Mouse (Mus musculus): ENCODE data around the gene Cox6b1. TPM values are rescaled to one million over a fixed set of nuclear protein-coding genes. Genes with fewer than 3 reads are reported as not detected.

The Cox6b1 gene
- 909 and 1,141 TPM in 2 replicates for polyA plus RNA-seq (2014; fragmentation: Nextera tagmentation; extraction: Ambion mirVana)

DNA sequence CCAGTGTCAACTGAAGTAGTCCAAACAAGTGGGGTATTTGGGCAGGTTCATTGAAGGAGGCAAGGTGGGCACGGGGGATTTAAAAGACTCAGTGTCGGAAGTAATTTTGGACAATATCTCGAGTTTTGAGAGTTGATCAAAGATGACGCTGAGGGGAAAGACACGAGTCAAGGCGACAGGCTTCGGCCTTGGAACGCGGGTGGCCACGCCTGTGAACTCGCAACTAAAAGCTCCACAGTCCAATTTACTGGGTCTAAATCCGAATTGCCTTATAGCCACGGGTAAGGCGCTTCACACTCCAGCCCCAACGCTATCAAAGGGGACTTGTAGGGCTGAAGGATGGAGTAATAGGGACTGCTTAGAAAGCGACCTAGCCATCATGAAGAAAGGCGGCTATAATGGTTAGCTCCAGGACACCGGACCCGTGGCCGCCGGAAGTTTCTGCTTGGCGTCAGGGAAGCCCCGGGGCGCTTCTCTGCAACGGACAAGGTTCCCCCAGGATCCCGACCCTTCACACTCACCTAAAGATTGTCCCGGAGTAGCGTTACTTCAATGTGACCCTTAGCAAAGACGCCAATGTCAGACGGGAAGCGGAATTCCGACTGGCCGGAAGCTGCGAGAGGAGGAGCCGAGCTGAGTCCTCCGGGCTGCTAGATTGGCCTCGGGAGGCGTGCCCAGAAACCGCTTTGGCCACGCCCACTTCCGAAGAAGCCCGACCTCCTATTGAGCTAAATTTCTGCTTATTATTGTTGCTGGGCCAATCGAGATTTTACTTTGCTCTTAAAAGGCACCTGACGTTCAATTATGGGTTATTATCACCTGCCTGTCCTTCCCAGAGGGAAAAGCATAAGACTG, at the start of gene Cox6b1:
Gene Cox6b1 (minus strand): TSS at position 622 of the 855 bp plus-strand sequence.
- Histone ChIP-seq H3K36me3 (ENCODE audit: control insufficient read depth, insufficient read depth, low read length) (peaks cover 33% of the 10 kb centered on the region), H3K4me1 (ENCODE audit: control insufficient read depth, insufficient read depth, low read length) (peaks cover 5% of the 10 kb centered on the region), H3K4me2 (ENCODE audit: low read length) (peak within 1 kb of the TSS; percentile 92), H3K4me3 (ENCODE audit: low read depth, low read length) (peak within 1 kb of the TSS; percentile 56), H3K27ac (ENCODE audit: low read depth, low read length) (no peak within 1 kb of the TSS), H3K27me3 (replicated peaks; ENCODE audit: control insufficient read depth, insufficient read depth, low read length) (peaks cover 4% of the 10 kb centered on the region; the same call in 1 of the 2 replicates), H3K9me3 (replicated peaks; ENCODE audit: control insufficient read depth, low read length) (no peaks in the 10 kb centered on the region), H3K9ac (ENCODE audit: low read length) (peak within 1 kb of the TSS; percentile 75)
- DNase-seq (ENCODE audit: low spot score) (peak; percentile 96), ATAC-seq (peak; percentile 96)
- 2% methylated on average over 44 of the region's 44 CpGs for WGBS

DNA sequence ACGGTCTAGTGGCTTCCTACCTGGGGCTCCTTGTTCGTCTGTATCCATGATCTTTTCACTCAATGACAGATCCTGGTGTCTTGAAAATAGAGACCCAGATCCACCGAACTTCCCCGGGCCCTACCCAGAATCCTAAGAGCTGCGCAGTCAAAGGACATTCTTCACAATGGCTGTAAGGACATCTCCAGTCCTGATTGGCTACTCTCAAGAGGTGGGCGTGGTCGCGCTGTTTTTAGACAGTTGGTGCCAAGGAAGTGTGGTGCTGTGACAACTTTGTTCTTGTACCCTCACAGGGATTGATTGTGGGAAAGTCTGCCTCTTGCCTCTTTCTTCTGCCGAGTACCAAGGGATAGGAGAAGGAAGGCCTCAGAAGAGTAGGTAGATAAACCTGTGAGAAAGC, 45.5 kb upstream of the Cox6b1 start, which contains the start of gene Pmis2:
Gene Pmis2 (minus strand): TSS at position 126 of the 400 bp plus-strand sequence.
- Histone ChIP-seq H3K36me3 (ENCODE audit: control insufficient read depth, insufficient read depth, low read length) (no peaks in the 10 kb centered on the region), H3K4me1 (ENCODE audit: control insufficient read depth, insufficient read depth, low read length) (no peaks in the 10 kb centered on the region), H3K9ac (ENCODE audit: low read length) (no peak within 1 kb of the TSS), H3K4me3 (ENCODE audit: low read depth, low read length) (no peak within 1 kb of the TSS), H3K4me2 (ENCODE audit: low read length) (no peak within 1 kb of the TSS), H3K9me3 (replicated peaks; ENCODE audit: control insufficient read depth, low read length) (no peaks in the 10 kb centered on the region), H3K27ac (ENCODE audit: low read depth, low read length) (no peak within 1 kb of the TSS), H3K27me3 (replicated peaks; ENCODE audit: control insufficient read depth, insufficient read depth, low read length) (no peaks in the 10 kb centered on the region)
- DNase-seq (ENCODE audit: low spot score) (no peak), ATAC-seq (no peak)
- whole genome bisulfite sequencing, result 77% methylated on average over 9 of the region's 9 CpGs

DNA sequence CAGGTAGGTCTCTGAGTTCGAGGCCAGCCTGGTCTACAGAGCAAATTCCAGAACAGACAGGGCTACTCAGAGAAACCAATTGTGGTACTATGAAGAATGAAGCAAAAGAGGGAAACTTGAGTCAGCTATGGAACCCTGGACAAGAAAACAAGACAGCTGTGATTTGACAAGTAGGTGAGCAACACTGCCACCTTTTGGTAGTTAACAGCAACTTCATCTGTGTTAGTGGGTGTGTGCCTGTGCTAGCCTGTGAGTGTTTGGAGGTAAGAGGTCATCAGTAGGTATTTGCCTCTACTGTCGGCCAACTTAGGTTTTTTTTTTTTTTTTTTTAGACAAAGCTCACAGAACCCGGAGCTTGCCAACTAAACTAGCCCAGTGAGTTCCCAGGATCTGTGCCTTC, 43.3 kb upstream of the Cox6b1 start:
- Histone ChIP-seq H3K9me3 (replicated peaks; ENCODE audit: control insufficient read depth, low read length) (no peaks in the 10 kb centered on the region), H3K4me2 (ENCODE audit: low read length) (no peak overlapping the region), H3K4me1 (ENCODE audit: control insufficient read depth, insufficient read depth, low read length) (peaks cover 2% of the 10 kb centered on the region; the same call in 1 of the 2 replicates), H3K36me3 (ENCODE audit: control insufficient read depth, insufficient read depth, low read length) (no peaks in the 10 kb centered on the region), H3K9ac (ENCODE audit: low read length) (no peak overlapping the region), H3K27me3 (replicated peaks; ENCODE audit: control insufficient read depth, insufficient read depth, low read length) (no peaks in the 10 kb centered on the region), H3K4me3 (ENCODE audit: low read depth, low read length) (no peak overlapping the region), H3K27ac (ENCODE audit: low read depth, low read length) (no peak overlapping the region)
- DNase-seq (ENCODE audit: low spot score) (peak; percentile 31), ATAC-seq (no peak)
- 40% methylated on average over 3 of the region's 3 CpGs for WGBS

DNA sequence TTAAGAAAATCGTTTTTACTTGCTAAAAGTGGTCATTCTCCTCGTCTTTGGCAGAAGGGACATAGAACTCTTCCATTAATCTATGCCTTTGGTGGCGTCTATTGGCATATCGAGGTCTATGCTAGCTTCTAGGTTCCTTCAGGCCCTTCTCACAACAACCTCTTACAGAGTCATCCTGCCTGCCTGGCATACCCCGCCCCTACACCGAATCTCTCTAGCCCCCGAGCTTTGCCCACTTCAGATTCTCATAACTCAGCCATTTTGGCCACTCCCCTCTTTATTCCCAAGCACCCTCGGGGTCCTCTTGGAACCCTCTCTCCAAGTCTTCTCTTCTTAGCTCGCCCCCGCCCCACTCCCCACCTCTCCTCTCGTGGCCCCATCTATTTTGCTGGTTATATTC, 39.4 kb upstream of the Cox6b1 start:
- peak; percentile 71 for ATAC-seq
- H3K27me3 ChIP-seq (replicated peaks; ENCODE audit: control insufficient read depth, insufficient read depth, low read length), result no peaks in the 10 kb centered on the region
- no peaks in the 10 kb centered on the region for H3K9me3 ChIP-seq (replicated peaks; ENCODE audit: control insufficient read depth, low read length)
- DNase-seq (ENCODE audit: low spot score), result peak; percentile 30
- H3K4me1 ChIP-seq (ENCODE audit: control insufficient read depth, insufficient read depth, low read length), result peaks cover 3% of the 10 kb centered on the region; the same call in 1 of the 2 replicates
- WGBS, result 6% methylated on average over 11 of the region's 11 CpGs
- H3K4me2 ChIP-seq (ENCODE audit: low read length), result peak overlapping the region; percentile 79
- peak overlapping the region; percentile 55 for H3K4me3 ChIP-seq (ENCODE audit: low read depth, low read length)
- peak overlapping the region; percentile 63; the same call in 1 of the 2 replicates for H3K27ac ChIP-seq (ENCODE audit: low read depth, low read length)
- H3K9ac ChIP-seq (ENCODE audit: low read length), result peak overlapping the region; percentile 74
- peaks cover 15% of the 10 kb centered on the region for H3K36me3 ChIP-seq (ENCODE audit: control insufficient read depth, insufficient read depth, low read length)

DNA sequence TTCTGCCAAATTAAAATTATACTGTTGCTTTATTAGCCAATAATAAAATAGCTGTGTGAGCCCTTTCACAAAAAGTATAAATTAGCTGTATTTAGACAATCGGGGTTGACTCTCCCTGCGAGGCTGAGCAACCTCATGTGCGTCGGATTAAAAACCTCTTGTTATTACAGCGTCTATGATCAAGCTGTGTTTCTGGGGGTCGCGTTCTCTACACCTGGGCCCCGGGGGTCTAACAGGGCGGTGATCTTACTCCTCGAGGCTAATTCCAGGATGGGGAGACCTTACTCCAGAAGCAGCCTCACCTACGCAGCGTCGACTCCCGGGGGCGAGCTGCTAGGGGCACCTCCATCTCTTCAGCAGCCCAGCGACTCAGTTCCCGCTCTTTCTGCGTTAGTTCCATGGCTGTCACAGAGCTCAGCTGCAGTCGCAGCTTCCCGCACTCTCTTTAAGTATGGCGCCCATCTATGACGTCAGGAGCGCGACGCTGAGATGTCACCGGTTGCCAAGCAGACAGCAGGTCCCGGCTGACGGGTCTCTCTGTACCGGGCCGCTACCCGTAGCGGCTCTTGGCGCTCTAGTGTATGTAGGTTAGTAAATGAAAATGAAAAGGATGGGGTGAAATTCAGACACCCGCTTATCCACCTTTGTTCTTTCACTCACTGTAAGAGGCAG, 38.7 kb upstream of the Cox6b1 start, which contains the start of gene Haus5:
Gene Haus5 (minus strand): TSS at position 466 of the 672 bp plus-strand sequence.
- H3K4me2 ChIP-seq (ENCODE audit: low read length), result peak within 1 kb of the TSS; percentile 79
- DNase-seq (ENCODE audit: low spot score) (peak; percentile 97), ATAC-seq (peak; percentile 97)
- peak within 1 kb of the TSS; percentile 63; the same call in 1 of the 2 replicates for H3K27ac ChIP-seq (ENCODE audit: low read depth, low read length)
- peaks cover 21% of the 10 kb centered on the region for H3K36me3 ChIP-seq (ENCODE audit: control insufficient read depth, insufficient read depth, low read length)
- H3K4me3 ChIP-seq (ENCODE audit: low read depth, low read length), result peak within 1 kb of the TSS; percentile 55
- H3K9ac ChIP-seq (ENCODE audit: low read length), result peak within 1 kb of the TSS; percentile 74
- no peaks in the 10 kb centered on the region for H3K9me3 ChIP-seq (replicated peaks; ENCODE audit: control insufficient read depth, low read length)
- under 1% methylated on average over 34 of the region's 34 CpGs for WGBS
- H3K27me3 ChIP-seq (replicated peaks; ENCODE audit: control insufficient read depth, insufficient read depth, low read length), result no peaks in the 10 kb centered on the region
- H3K4me1 ChIP-seq (ENCODE audit: control insufficient read depth, insufficient read depth, low read length), result peaks cover 3% of the 10 kb centered on the region; the same call in 1 of the 2 replicates

DNA sequence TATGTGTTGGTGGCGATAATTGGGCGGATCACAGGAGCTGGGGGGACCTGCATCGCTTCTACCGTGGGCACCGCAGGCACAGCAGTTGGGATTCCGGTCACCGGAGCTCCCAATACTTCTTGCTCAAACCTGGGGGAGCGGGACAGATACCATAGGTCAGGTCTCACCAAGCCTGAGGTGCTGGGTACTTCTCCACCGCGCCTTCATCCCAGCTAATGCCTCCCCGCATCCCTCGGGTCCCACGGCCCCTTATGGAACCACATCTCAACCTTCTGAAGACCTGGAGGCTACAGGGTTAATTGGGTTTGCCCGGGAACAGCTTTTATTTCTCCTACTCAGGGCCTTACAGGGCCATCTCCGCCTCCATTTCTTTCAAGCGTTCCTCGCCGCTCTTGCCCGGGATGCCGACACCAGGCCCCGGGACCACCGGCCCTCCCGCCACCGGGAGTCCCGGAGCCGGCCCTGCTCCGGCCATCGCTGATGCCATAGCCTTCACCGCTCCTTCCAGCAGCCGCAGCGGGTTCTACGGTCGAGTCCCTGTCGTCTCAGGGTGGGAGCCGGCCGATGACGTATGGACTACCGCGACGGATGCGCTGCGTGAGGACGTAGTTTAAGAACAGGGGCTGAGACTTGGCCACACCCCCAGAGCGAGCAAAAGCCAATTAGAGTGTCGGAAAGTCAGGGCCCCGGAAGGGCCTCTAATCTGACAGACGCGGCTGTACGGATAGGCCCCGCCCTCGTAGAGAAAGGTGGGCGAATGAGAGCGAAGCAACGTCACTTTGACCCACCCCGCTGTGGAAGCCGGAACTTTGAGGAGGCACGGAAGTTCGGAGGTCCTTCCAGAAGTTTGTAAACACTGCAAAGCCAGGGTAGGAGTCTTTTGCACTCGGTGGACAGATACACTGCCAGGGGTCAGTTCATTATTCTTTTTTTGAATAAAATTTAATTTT, 23.9 kb upstream of the Cox6b1 start, which contains the start of gene Rbm42:
Gene Rbm42 (minus strand): TSS at position 727 of the 950 bp plus-strand sequence.
- Histone ChIP-seq H3K4me2 (ENCODE audit: low read length) (peak within 1 kb of the TSS; percentile 95), H3K4me1 (ENCODE audit: control insufficient read depth, insufficient read depth, low read length) (peaks cover 4% of the 10 kb centered on the region), H3K9me3 (replicated peaks; ENCODE audit: control insufficient read depth, low read length) (no peaks in the 10 kb centered on the region), H3K36me3 (ENCODE audit: control insufficient read depth, insufficient read depth, low read length) (peaks cover 58% of the 10 kb centered on the region), H3K4me3 (ENCODE audit: low read depth, low read length) (peak within 1 kb of the TSS; percentile 86), H3K27ac (ENCODE audit: low read depth, low read length) (no peak within 1 kb of the TSS), H3K27me3 (replicated peaks; ENCODE audit: control insufficient read depth, insufficient read depth, low read length) (no peaks in the 10 kb centered on the region), H3K9ac (ENCODE audit: low read length) (peak within 1 kb of the TSS; percentile 94)
- DNase-seq (ENCODE audit: low spot score), result peak; percentile 100
- WGBS, result 1% methylated on average over 59 of the region's 59 CpGs
- ATAC-seq, result peak; percentile 100

DNA sequence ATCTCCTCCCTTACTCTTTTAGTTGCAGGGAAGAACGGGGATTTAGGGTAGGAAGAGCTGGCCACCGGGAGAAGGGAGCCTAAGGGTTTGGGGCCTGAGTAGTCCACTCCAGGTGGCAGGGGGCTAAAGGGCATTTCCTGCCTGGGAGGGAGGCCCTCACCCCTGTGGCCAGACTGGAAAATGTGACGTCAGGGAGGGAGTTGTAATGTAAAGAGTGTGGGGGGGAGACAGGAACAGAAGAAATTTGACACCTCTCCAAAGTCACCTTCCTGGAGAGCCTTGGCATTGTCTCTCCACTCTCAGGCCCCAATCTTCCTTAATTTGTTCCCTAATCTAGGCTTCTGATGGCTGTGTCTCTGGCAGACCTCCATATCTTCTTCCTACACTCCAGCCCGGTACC, 13.1 kb upstream of the Cox6b1 start:
- H3K27me3 ChIP-seq (replicated peaks; ENCODE audit: control insufficient read depth, insufficient read depth, low read length), result peaks cover 30% of the 10 kb centered on the region
- no peak for ATAC-seq
- WGBS, result 32% methylated on average over 4 of the region's 4 CpGs

DNA sequence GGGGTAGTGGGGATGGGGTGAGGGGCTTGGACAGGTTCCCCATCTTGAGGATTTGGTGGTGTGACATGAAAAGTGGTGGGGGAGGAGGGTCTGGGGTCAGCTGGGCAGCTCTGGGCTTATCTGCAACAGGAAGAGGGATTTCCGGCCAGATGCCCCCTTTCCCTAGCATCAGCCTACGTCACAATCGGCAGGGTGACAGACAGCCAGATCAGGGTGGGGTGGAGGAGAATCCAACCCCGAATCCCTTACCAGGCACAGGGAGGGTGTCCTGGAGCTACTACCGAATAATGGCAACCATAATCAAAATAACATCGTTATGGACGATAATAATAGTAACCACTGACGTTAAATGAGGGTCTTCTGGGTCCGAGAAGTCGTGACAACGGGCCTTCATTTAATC, 10.4 kb upstream of the Cox6b1 start:
- H3K4me1 ChIP-seq (ENCODE audit: control insufficient read depth, insufficient read depth, low read length), result no peaks in the 10 kb centered on the region
- H3K4me3 ChIP-seq (ENCODE audit: low read depth, low read length), result no peak overlapping the region
- no peak overlapping the region for H3K9ac ChIP-seq (ENCODE audit: low read length)
- peaks cover 55% of the 10 kb centered on the region for H3K27me3 ChIP-seq (replicated peaks; ENCODE audit: control insufficient read depth, insufficient read depth, low read length)
- no peak for ATAC-seq
- no peaks in the 10 kb centered on the region for H3K9me3 ChIP-seq (replicated peaks; ENCODE audit: control insufficient read depth, low read length)
- WGBS, result 32% methylated on average over 11 of the region's 11 CpGs
- H3K27ac ChIP-seq (ENCODE audit: low read depth, low read length), result no peak overlapping the region
- peaks cover 15% of the 10 kb centered on the region for H3K36me3 ChIP-seq (ENCODE audit: control insufficient read depth, insufficient read depth, low read length)
- no peak overlapping the region for H3K4me2 ChIP-seq (ENCODE audit: low read length)
- no peak for DNase-seq (ENCODE audit: low spot score)

More for the DNA sequence above, 13.1 kb upstream of the Cox6b1 start:
- Histone ChIP-seq H3K4me1 (ENCODE audit: control insufficient read depth, insufficient read depth, low read length) (no peaks in the 10 kb centered on the region), H3K4me3 (ENCODE audit: low read depth, low read length) (no peak overlapping the region), H3K36me3 (ENCODE audit: control insufficient read depth, insufficient read depth, low read length) (peaks cover 42% of the 10 kb centered on the region), H3K27ac (ENCODE audit: low read depth, low read length) (no peak overlapping the region), H3K4me2 (ENCODE audit: low read length) (no peak overlapping the region), H3K9me3 (replicated peaks; ENCODE audit: control insufficient read depth, low read length) (no peaks in the 10 kb centered on the region), H3K9ac (ENCODE audit: low read length) (no peak overlapping the region)
- no peak for DNase-seq (ENCODE audit: low spot score)

All from forebrain, embryonic 14.5 days (tissue).